Mouse (Mus musculus) bone marrow macrophage, adult 2 months (primary cell): ENCODE data around the gene Arfgap2.

Experiments used
- CTCF ChIP-seq: IDR thresholded peaks from 2 replicates; pipeline ENCODE4 v1.5.1; 2012; ENCODE audit warnings: low read depth, mild to moderate bottlenecking, low read length, moderate library complexity
- POLR2A ChIP-seq: IDR thresholded peaks from 2 replicates; pipeline ENCODE4 v1.6.1; 2012; ENCODE audit warnings: mild to moderate bottlenecking, low read depth, low read length, borderline replicate concordance

- no peak for TF ChIP-seq CTCF
- TF ChIP-seq POLR2A = no peak
Observed at GRCm38 (mm10) chr2:91301836-91302235, 37.1 kb downstream of the Arfgap2 start.
